Mouse (Mus musculus) hindlimb bud, embryonic 11.5 days (tissue): ENCODE measurements around the gene Maml3.

ENCODE experiments used
- DNase-seq: peaks from one replicate; pipeline ENCODE4 v3.0.0-alpha.2; 2012; ENCODE audit warnings: low read depth, low spot score; ENCODE audit errors: extremely low spot score

The Maml3 gene

GRCm38 (mm10) chr3:51915415-51915814 lies 189.5 kb downstream of the Maml3 start:
- no peak for DNase-seq

DNA sequence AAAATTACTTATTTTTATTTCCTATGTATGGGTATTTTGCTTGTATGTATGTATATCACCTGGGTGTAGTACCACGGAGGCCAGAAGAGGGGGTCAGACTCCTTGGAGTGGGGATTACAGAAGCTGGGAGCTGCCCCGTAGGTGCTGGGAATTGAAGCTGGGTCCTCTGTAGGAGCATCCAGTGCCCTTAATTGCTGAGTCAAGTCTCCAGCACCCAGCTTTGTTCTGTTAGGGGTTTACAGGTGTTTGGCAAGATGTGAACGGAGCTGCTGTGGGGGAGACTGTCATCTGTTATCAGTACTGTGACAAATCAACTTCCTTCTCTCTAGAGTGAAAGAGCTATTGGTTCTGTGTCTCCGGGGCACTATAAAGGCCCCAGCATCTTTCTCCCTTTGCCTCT lies 190.0 kb downstream of the Maml3 start:
- no peak for DNase-seq

DNA sequence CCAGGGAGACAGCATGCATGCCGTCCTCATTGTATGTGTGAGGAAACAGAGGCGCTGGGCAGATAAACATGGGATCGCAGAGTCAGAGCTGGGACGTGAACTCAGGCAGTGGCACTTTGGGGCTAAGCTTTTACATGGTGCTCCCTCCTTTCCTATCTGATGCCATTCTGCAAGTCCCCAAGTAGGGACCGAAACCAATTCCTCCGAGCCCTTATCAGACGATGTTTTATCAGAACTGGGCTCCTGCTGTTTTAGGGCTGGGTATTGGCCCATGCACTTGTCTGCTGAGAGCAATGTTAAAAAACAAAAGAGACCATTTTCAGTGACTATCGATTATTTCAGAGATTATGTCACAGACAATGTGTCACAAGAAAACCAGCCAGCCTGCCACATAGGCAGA lies 191.4 kb downstream of the Maml3 start:
- no peak for DNase-seq

DNA sequence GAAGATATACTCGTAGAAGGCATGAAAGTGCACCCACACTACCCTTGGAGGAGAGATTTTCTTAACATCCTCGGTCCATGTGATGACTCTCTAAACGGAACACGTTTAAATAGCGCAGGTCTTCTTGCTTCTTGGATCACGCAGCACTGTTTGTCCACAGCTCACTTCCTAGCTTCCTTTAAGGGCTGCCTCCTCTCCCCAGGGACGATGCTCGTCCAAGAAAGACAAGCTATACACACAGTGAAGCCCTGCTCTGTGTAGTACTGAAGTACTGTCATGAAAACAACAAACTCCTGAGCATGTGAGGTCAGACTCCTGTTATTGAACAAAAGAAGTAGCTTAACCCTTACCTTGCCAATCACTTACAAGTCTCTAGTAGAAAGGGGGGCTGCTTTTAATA lies 192.7 kb downstream of the Maml3 start:
- no peak for DNase-seq

GRCm38 (mm10) chr3:51908437-51908990 lies 196.4 kb downstream of the Maml3 start:
- no peak for DNase-seq

DNA sequence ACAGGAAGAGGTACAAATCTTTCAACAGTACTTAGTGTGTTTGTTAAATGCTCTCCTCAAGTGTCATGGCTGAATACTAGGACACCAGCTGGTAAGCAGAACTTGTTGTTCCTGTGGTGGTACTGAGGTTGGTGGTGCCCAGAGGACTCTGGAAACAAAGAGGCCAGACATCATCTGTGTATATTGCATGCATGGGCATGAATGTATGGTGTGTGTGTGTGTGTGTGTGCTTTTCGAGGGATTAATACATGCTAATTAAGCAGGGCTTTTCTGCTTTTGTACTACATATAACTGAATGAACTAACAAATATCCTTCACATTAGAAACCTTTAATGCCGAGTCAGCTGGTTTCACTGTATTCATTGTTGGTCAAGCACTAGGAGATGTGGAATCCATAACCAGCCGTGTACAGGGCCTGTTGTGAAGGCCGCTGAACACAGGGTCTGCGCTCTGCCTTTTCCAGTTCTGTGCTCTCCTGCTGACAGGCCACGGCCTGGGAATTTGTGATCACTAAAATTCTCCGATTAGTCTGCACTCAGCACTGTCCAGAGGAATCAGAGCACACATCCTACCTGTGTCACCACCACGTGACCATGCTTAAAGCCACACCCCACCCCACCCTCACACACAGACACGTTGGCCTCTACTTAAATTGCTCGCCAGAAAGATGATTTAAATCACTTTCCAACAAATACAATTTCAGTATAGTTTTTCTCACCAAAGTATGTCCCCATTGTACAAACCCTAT lies 197.6 kb downstream of the Maml3 start:
- DNase-seq, result no peak

GRCm38 (mm10) chr3:51905903-51906302 lies 199.0 kb downstream of the Maml3 start:
- DNase-seq, result no peak

DNA sequence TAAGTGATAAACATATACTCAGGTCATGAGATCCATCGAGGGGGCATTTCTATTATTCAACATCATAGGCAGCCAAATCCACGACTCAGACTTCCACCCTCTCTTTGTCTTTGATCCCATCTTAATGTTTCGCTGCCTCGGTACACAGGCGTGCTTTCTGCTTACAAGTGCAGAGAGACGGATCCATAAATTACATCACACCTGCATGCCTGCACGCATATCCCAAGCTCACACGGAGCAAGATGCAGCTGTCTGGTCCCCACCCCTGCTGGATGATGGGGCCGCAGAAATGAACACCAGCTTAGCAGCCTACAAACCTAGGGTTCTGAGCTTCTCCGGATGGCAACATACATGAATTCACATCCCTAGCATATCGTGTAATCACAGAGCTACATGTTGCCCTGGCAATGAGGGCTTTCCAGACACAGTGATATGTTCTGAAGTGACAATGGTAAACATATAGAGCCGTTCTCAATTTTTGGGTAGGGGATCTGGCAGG lies 200.5 kb downstream of the Maml3 start:
- no peak for DNase-seq

- DNase-seq, result no peak
Measured at GRCm38 (mm10) chr3:51901151-51901550, 203.7 kb downstream of the Maml3 start.

GRCm38 (mm10) chr3:51894514-51894913 lies 210.4 kb downstream of the Maml3 start:
- DNase-seq, result no peak

GRCm38 (mm10) chr3:51891562-51892119 lies 213.2 kb downstream of the Maml3 start:
- no peak for DNase-seq

- no peak for DNase-seq
Measured at GRCm38 (mm10) chr3:51890181-51890580, 214.7 kb downstream of the Maml3 start.

DNA sequence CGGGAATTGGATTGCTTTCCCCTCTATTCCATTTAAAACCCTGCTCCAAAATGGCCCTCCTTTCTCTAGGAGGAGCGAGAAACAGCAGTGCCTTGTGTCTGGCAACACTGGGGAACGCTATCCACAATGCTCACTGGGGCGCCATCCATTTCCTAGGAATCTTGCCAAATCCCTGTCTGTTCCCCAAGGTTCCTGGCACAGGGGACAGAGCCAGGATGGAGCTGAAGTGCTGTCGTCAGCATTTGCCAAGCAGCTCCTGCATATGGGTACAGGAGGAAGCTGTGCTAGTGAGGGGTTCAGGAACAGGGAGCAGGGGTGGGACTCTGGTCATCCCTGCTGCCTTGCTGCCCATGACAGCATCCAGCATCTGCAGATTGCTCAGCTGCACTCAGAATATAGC lies 215.1 kb downstream of the Maml3 start:
- no peak for DNase-seq

- DNase-seq, result peak; percentile 50
Measured at GRCm38 (mm10) chr3:51888662-51889433, 216.0 kb downstream of the Maml3 start.

GRCm38 (mm10) chr3:51888295-51888661 lies 216.6 kb downstream of the Maml3 start:
- no peak for DNase-seq

GRCm38 (mm10) chr3:51885920-51886319 lies 219.0 kb downstream of the Maml3 start:
- no peak for DNase-seq

GRCm38 (mm10) chr3:51885487-51885886 lies 219.4 kb downstream of the Maml3 start:
- no peak for DNase-seq

- DNase-seq, result no peak
Measured at GRCm38 (mm10) chr3:51881981-51882380, 222.9 kb downstream of the Maml3 start.

- DNase-seq, result no peak
Measured at GRCm38 (mm10) chr3:51881393-51881792, 223.5 kb downstream of the Maml3 start.

DNA sequence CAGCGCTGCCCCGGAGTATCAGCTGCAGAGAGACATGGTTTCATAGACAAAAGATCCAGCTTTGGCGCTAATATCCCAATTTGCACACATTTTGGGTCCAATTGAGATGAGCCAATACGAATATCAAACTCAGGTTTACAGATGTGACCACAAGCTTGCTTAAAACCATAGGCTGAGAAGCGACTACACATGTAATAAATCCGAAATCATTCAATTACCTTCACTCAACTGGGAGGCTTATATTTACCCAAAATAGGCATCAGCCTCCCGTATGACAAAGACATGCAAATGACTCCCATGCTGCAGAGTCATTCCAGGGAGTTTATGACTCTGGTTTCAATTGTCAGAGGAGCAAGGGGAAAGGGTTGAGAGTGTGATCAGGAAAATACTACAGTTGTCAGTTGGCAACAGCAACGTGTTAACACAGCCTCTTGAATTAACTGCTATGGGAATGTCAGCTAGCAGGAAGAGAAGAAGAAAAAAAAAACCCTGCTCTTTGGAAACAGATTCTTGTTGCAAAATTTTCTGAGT lies 224.3 kb downstream of the Maml3 start:
- DNase-seq, result no peak

DNA sequence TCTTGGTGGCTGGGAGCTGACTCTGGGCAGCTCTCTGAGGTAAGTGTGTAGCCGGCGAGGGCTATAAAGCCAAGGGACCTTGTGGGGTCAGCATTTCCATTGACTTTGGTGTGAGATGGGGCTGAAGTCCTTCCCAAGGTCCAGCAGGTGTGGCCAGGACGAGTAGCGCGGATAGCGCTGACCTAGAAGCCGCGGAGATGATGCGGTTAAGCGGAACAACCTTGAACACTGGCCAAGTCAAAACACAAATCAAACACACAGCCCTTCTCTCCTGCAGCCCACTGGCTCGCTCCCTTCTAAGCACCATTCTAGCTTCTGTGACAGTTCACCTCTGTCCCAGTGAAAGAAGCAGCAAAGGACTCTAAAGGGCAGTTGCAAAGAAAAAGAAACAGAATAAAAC lies 225.7 kb downstream of the Maml3 start:
- no peak for DNase-seq
